Mouse (Mus musculus) forebrain, embryonic 15.5 days (tissue): ENCODE measurements around the gene Smpd4. TPM values are rescaled to one million over a fixed set of nuclear protein-coding genes. Genes with fewer than 3 reads are reported as not detected.

ENCODE experiments used
- ATAC-seq: fragments of 200-750 bp; cut with Nextera tagmentation; replicated peaks from 2 replicates; pipeline ENCODE4 v1.8.0; 2017; ENCODE audit warnings: mild to moderate bottlenecking, moderate TSS enrichment, moderate library complexity
- H3K27ac ChIP-seq: fragments of 300-500 bp; sonication (generic); replicated peaks from 2 replicates; pipeline ENCODE4 v1.5.1; 2015; ENCODE audit warnings: mild to moderate bottlenecking, inconsistent platforms
- H3K27me3 ChIP-seq: fragments of 300-500 bp; sonication (generic); 2 replicates; pipeline ENCODE4 v1.6.1; 2015; ENCODE audit warnings: inconsistent platforms
- H3K36me3 ChIP-seq: fragments of 300-500 bp; sonication (generic); 2 replicates; pipeline ENCODE4 v1.6.1; 2015; ENCODE audit warnings: mild to moderate bottlenecking, inconsistent platforms
- H3K4me1 ChIP-seq: fragments of 300-500 bp; sonication (generic); 2 replicates; pipeline ENCODE4 v1.6.1; 2015; ENCODE audit warnings: inconsistent platforms
- H3K4me2 ChIP-seq: fragments of 300-500 bp; sonication (generic); replicated peaks from 2 replicates; pipeline ENCODE4 v1.6.1; 2015; ENCODE audit warnings: mild to moderate bottlenecking, inconsistent platforms
- H3K4me3 ChIP-seq: fragments of 300-500 bp; sonication (generic); 2 replicates; pipeline ENCODE4 v1.5.1; 2015; ENCODE audit warnings: mild to moderate bottlenecking, inconsistent platforms
- H3K9ac ChIP-seq: fragments of 300-500 bp; sonication (generic); replicated peaks from 2 replicates; pipeline ENCODE4 v1.6.1; 2015; ENCODE audit warnings: mild to moderate bottlenecking, inconsistent platforms
- H3K9me3 ChIP-seq: fragments of 300-500 bp; sonication (generic); 2 replicates; pipeline ENCODE4 v1.6.1; 2016; ENCODE audit warnings: inconsistent platforms
- WGBS: fragments of 180-500 bp; shearing (Covaris S2); methylation state at CpG from one replicate; pipeline ENCODE4 v1.1.7; 2015; ENCODE audit warnings: mixed read lengths; 5-methylcytosine and 5-hydroxymethylcytosine counted together
- polyA plus RNA-seq: library from polyadenylated mRNA; unstranded; fragments of >200 nt; fragmentation: Nextera tagmentation; extraction: Ambion mirVana; gene quantifications from 2 replicates; pipeline ENCODE4 v1.2.1, GENCODE M21; 2015

Smpd4 gene
- polyA plus RNA-seq, 1 experiment from 2014 or later = 30.6 TPM

DNA sequence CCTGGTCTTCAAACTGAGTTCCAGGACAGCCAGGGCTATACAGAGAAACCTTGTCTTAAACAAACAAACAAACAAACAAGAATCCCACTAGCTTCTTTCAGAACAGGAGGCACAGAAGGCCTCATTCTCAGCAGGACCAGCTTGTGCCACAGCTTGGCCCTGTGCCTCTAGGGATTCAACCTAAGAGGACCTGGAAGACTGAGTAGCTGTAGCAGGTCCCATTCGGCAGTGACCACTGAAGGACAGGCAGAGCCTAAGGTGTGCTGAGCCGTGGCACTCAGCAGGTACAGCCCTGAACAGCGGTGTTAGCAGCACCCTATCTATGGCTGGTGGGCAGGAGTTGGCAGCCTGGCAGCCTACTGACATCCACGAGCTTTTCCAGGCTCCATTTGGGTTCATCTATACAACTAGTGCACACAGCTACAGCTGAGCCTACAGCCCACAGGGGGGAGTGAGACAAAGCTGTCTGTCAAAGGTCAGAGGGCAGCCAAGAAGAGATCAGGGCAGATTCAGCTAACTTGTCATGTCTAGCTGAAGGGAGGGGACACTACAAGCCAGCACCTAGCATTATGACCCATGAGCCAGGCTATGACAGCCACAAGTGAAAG is 35.1 kb downstream of the Smpd4 start:
- peaks cover 61% of the 10 kb centered on the region for H3K36me3 ChIP-seq
- H3K27me3 ChIP-seq = no peaks in the 10 kb centered on the region
- no peak overlapping the region for H3K27ac ChIP-seq
- ATAC-seq = no peak
- H3K9me3 ChIP-seq = no peaks in the 10 kb centered on the region
- WGBS = 97% methylated on average over 4 of the region's 4 CpGs
- no peak overlapping the region for H3K4me2 ChIP-seq
- H3K4me3 ChIP-seq = no peak overlapping the region
- H3K9ac ChIP-seq = no peak overlapping the region
- no peaks in the 10 kb centered on the region for H3K4me1 ChIP-seq

DNA sequence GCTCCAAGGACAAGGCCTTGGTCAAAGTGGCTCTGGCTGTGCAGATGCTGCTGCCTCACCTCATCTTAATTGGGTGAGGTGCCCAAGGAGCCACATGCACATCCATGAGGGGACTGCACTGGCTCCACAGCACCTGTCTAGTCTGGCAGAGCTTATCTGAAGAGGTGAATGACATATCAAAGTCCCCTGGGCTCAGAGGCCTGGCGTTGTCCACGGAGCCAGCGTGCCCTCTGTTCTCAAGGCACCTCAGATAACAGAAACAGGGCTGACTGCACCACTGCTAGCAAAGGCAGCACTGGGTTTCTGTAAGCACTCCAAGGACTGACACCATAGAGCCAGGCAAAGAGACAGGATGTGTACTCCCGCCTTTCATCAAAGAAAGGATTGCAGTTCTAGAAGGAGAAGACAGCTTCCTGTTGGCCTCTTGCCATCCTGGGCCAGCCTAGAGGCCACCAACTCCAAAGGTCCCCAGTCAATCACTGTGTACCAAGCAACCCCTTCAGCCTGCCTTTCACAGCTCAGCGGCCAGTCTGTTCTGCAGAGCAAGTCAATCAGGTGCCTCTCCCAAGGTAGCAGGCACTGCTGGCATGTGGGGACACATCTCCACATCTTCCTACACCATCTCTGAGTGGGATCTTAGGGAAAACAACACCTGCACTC is 37.2 kb downstream of the Smpd4 start:
- no peaks in the 10 kb centered on the region for H3K27me3 ChIP-seq
- no peaks in the 10 kb centered on the region for H3K4me1 ChIP-seq
- no peak for ATAC-seq
- H3K9ac ChIP-seq = no peak overlapping the region
- peaks cover 64% of the 10 kb centered on the region for H3K36me3 ChIP-seq
- H3K4me2 ChIP-seq = no peak overlapping the region
- no peak overlapping the region for H3K4me3 ChIP-seq
- WGBS = 94% methylated on average over 5 of the region's 5 CpGs
- no peaks in the 10 kb centered on the region for H3K9me3 ChIP-seq
- no peak overlapping the region for H3K27ac ChIP-seq

DNA sequence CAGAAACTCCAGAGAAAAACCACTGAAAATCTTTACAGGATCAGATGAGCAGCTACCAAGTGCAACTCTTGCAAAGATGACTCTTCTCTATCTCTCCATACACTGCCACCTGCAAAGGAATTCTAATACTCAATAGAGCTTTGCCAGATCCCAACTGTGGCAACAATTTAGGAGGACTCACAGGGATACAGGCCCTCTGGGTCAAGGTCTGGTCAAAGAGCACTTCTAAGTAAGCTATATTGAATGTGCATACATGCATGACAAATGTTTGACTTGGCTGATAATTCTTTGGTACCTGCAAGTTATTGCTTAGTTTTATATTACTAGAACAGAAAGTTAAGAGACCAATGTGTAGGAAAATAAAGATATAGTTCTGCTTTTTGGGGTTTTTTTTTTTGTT is 46.4 kb downstream of the Smpd4 start:
- H3K4me3 ChIP-seq = no peak overlapping the region
- no peak overlapping the region for H3K9ac ChIP-seq
- H3K4me2 ChIP-seq = no peak overlapping the region
- H3K27ac ChIP-seq = no peak overlapping the region
- no peaks in the 10 kb centered on the region for H3K9me3 ChIP-seq
- ATAC-seq = no peak
- H3K27me3 ChIP-seq = no peaks in the 10 kb centered on the region
- no peaks in the 10 kb centered on the region for H3K4me1 ChIP-seq
- H3K36me3 ChIP-seq = peaks cover 55% of the 10 kb centered on the region

DNA sequence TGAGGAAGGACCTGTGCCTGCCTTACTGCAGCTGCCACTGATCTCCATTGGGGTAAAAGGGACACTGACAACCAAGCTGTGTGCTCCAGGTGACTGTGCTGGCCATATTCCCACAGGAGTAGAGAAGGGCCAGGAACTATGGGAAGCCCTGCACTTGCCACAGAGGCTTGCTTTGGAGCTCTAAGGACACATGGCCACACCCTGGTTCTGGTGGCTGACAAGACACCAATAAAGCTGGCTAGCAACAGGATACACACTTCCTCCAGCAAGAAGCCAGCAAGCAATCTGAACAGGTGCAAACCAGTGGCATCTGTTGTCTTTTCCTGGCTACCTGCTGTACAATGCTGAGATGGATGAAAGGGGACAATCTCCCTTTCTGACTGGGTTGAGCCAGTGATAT is 50.7 kb downstream of the Smpd4 start:
- Histone ChIP-seq H3K36me3 (peaks cover 63% of the 10 kb centered on the region), H3K27ac (no peak overlapping the region), H3K4me3 (no peak overlapping the region), H3K4me2 (no peak overlapping the region), H3K9ac (no peak overlapping the region), H3K27me3 (no peaks in the 10 kb centered on the region), H3K4me1 (no peaks in the 10 kb centered on the region), H3K9me3 (no peaks in the 10 kb centered on the region)
- ATAC-seq = no peak

Other genes starting within 250 kb of the Smpd4 start
- 23.5 and 27.0 TPM in 2 replicates for gene Snap29, start 213.4 kb upstream of the Smpd4 start, polyA plus RNA-seq
- 56.1 and 58.9 TPM in 2 replicates for gene Pi4ka, start 213.0 kb upstream of the Smpd4 start, polyA plus RNA-seq
- gene Crkl, start 167.4 kb upstream of the Smpd4 start, polyA plus RNA-seq = 117 and 120 TPM in 2 replicates
- gene Aifm3, start 129.7 kb upstream of the Smpd4 start, polyA plus RNA-seq = 8.0 and 10.6 TPM in 2 replicates
- 120 and 133 TPM in 2 replicates for gene Lztr1, start 110.7 kb upstream of the Smpd4 start, polyA plus RNA-seq
- gene Thap7, start 88.2 kb upstream of the Smpd4 start, polyA plus RNA-seq = 65.8 and 67.7 TPM in 2 replicates
- gene Lrrc74b, start 58.1 kb upstream of the Smpd4 start, polyA plus RNA-seq = 0.33 and 0.89 TPM in 2 replicates
- 1.1 and 1.9 TPM in 2 replicates for gene P2rx6, start 57.5 kb upstream of the Smpd4 start, polyA plus RNA-seq
- gene Slc7a4, start 36.1 kb upstream of the Smpd4 start, polyA plus RNA-seq = 29.3 and 32.0 TPM in 2 replicates
- gene Ccdc74a, start 27.1 kb downstream of the Smpd4 start, polyA plus RNA-seq = 6.6 and 8.3 TPM in 2 replicates
- gene Med15, start 113.5 kb downstream of the Smpd4 start, polyA plus RNA-seq = 44.9 and 48.2 TPM in 2 replicates
- gene Klhl22, start 140.3 kb downstream of the Smpd4 start, polyA plus RNA-seq = 69.7 and 72.1 TPM in 2 replicates
- gene Scarf2, start 177.9 kb downstream of the Smpd4 start, polyA plus RNA-seq = 1.3 TPM in 2 replicates
- gene B830017H08Rik, start 213.8 kb downstream of the Smpd4 start, polyA plus RNA-seq = 0.93 and 1.3 TPM in 2 replicates
- gene Car15, start 219.0 kb downstream of the Smpd4 start, polyA plus RNA-seq = 4.8 and 5.7 TPM in 2 replicates